Comparison of ENCODE assay signal across 8 mouse cellular contexts in genomic region chr11:19014113-19014440, GRCm38 (mm10). TPM values are rescaled to one million over a fixed set of nuclear protein-coding genes. Genes with fewer than 3 reads are reported as not detected.
DNase-seq lines count a peak whose midpoint lies in the region; ATAC-seq and TF ChIP-seq lines count a peak whose summit lies in the region.

No protein-coding gene starts in this region.

- H3K4me2 ChIP-seq in kidney, postnatal 0 days (ENCODE audit: low read length): peak overlapping the region; percentile 86
- H3K4me2 ChIP-seq in embryonic facial prominence, embryonic 15.5 days (replicated peaks): peak overlapping the region; percentile 81
- H3K4me2 ChIP-seq in intestine, embryonic 14.5 days (ENCODE audit: low read length): peak overlapping the region; percentile 88
- peak overlapping the region; percentile 98 for H3K4me2 ChIP-seq in midbrain, postnatal 0 days (ENCODE audit: low read depth, low read length, poor library complexity, severe bottlenecking)

- ATAC-seq in kidney, postnatal 0 days (replicated peaks; ENCODE audit: low FRiP score, low read depth): no peak
- no peak for ATAC-seq in embryonic facial prominence, embryonic 15.5 days (ENCODE audit: insufficient number of reproducible peaks, low FRiP score, low TSS enrichment, low read depth)
- no peak for ATAC-seq in intestine, embryonic 14.5 days (replicated peaks; ENCODE audit: low FRiP score, low TSS enrichment, low read depth)
- ATAC-seq in midbrain, postnatal 0 days (ENCODE audit: low FRiP score): no peak

- 0 out of 2 replicates have a peak, but pooled peaks cover under 1% of the 10 kb centered on the region for H3K27me3 ChIP-seq in kidney, postnatal 0 days (ENCODE audit: insufficient read depth, low read length)
- peaks cover 23% of the 10 kb centered on the region for H3K27me3 ChIP-seq in embryonic facial prominence, embryonic 15.5 days
- H3K27me3 ChIP-seq in intestine, embryonic 14.5 days (replicated peaks; ENCODE audit: control insufficient read depth, insufficient read depth, low read length): no peaks in the 10 kb centered on the region
- peaks cover 3% of the 10 kb centered on the region; the same call in 1 of the 2 replicates for H3K27me3 ChIP-seq in midbrain, postnatal 0 days (ENCODE audit: insufficient read depth, low read length)

- no peaks in the 10 kb centered on the region for H3K9me3 ChIP-seq in kidney, postnatal 0 days (replicated peaks; ENCODE audit: low read length)
- no peaks in the 10 kb centered on the region for H3K9me3 ChIP-seq in embryonic facial prominence, embryonic 15.5 days (replicated peaks)
- no peaks in the 10 kb centered on the region for H3K9me3 ChIP-seq in intestine, embryonic 14.5 days (ENCODE audit: control insufficient read depth, low read length)
- no peaks in the 10 kb centered on the region for H3K9me3 ChIP-seq in midbrain, postnatal 0 days (ENCODE audit: low read length)

- DNase-seq in kidney, postnatal 0 days (ENCODE audit: low spot score): no peak
- DNase-seq in kidney, postnatal 14 days: no peak
- no peak for DNase-seq in intestine, embryonic 14.5 days (ENCODE audit: low spot score)
- DNase-seq in midbrain, postnatal 0 days (ENCODE audit: low spot score): no peak
- DNase-seq in left cerebral cortex, postnatal 4 days: no peak
- DNase-seq in left cerebral cortex, postnatal 10 days (ENCODE audit: extremely low spot score in 1 of 2, low spot score in 2 of 2): no peak
- no peak for DNase-seq in frontal cortex, postnatal 14 days (ENCODE audit: low spot score in 2 of 2)

- peak overlapping the region; percentile 93 for H3K9ac ChIP-seq in kidney, postnatal 0 days (ENCODE audit: low read depth, low read length)
- H3K9ac ChIP-seq in embryonic facial prominence, embryonic 15.5 days: peak overlapping the region; percentile 53; the same call in 1 of the 2 replicates
- H3K9ac ChIP-seq in intestine, embryonic 14.5 days (ENCODE audit: low read length): peak overlapping the region; percentile 100
- H3K9ac ChIP-seq in midbrain, postnatal 0 days (replicated peaks; ENCODE audit: low read length, poor library complexity, severe bottlenecking): peak overlapping the region; percentile 57; the same call in 1 of the 2 replicates

- WGBS in kidney, postnatal 0 days: 12% methylated on average over 12 of the region's 12 CpGs
- 21% methylated on average over 12 of the region's 12 CpGs for WGBS in embryonic facial prominence, embryonic 15.5 days
- 8% methylated on average over 12 of the region's 12 CpGs for WGBS in intestine, embryonic 14.5 days
- WGBS in midbrain, postnatal 0 days: 25% methylated on average over 12 of the region's 12 CpGs

- intact Hi-C loops in left cerebral cortex, postnatal 4 days (cut with DNase I): no loop called here
- intact Hi-C loops in left cerebral cortex, postnatal 10 days (cut with DNase I): no loop called here

- H3K4me1 ChIP-seq in kidney, postnatal 0 days (replicated peaks; ENCODE audit: insufficient read depth, low read length): no peaks in the 10 kb centered on the region
- peaks cover 23% of the 10 kb centered on the region for H3K4me1 ChIP-seq in embryonic facial prominence, embryonic 15.5 days
- peaks cover 14% of the 10 kb centered on the region for H3K4me1 ChIP-seq in intestine, embryonic 14.5 days (replicated peaks; ENCODE audit: control insufficient read depth, insufficient read depth, low read length)
- H3K4me1 ChIP-seq in midbrain, postnatal 0 days (ENCODE audit: insufficient read depth, low read length): no peaks in the 10 kb centered on the region

- no peak for TF ChIP-seq CTCF in kidney, postnatal 0 days (IDR thresholded peaks at IDR 0.05; ENCODE audit: low read depth)
- TF ChIP-seq CTCF in midbrain, postnatal 0 days (IDR thresholded peaks at IDR 0.05): no peak

- peak overlapping the region; percentile 84 for H3K4me3 ChIP-seq in kidney, postnatal 0 days (replicated peaks; ENCODE audit: low read depth, low read length)
- H3K4me3 ChIP-seq in embryonic facial prominence, embryonic 15.5 days (replicated peaks): peak overlapping the region; percentile 64
- peak overlapping the region; percentile 95 for H3K4me3 ChIP-seq in intestine, embryonic 14.5 days (ENCODE audit: low read depth, low read length)
- H3K4me3 ChIP-seq in midbrain, postnatal 0 days (ENCODE audit: low read depth, low read length): peak overlapping the region; percentile 68

- H3K27ac ChIP-seq in kidney, postnatal 0 days: peak overlapping the region; percentile 97
- H3K27ac ChIP-seq in embryonic facial prominence, embryonic 15.5 days (replicated peaks): no peak overlapping the region
- H3K27ac ChIP-seq in intestine, embryonic 14.5 days (ENCODE audit: low read depth): peak overlapping the region; percentile 100
- no peak overlapping the region for H3K27ac ChIP-seq in midbrain, postnatal 0 days (ENCODE audit: low read depth, low read length)

- 0 out of 2 replicates have a peak, but pooled peaks cover 3% of the 10 kb centered on the region for H3K36me3 ChIP-seq in kidney, postnatal 0 days (ENCODE audit: insufficient read depth, low read length)
- H3K36me3 ChIP-seq in embryonic facial prominence, embryonic 15.5 days: no peaks in the 10 kb centered on the region
- H3K36me3 ChIP-seq in intestine, embryonic 14.5 days (ENCODE audit: control insufficient read depth, insufficient read depth, low read length): peaks cover 62% of the 10 kb centered on the region
- H3K36me3 ChIP-seq in midbrain, postnatal 0 days (ENCODE audit: insufficient read depth, low read length): no peaks in the 10 kb centered on the region

RNA-seq across cellular contexts. Expression of gene Meis1, which starts 4.7 kb away (rescaled TPM):
- 59.0 and 66.7 TPM in 2 replicates for polyA plus RNA-seq in kidney, postnatal 0 days (2015; fragmentation: Nextera tagmentation; extraction: Ambion mirVana)
- 48.3 and 52.1 TPM in 2 replicates for polyA plus RNA-seq in embryonic facial prominence, embryonic 15.5 days (2015; fragmentation: Nextera tagmentation; extraction: Ambion mirVana)
- polyA plus RNA-seq in intestine, embryonic 14.5 days (2014; fragmentation: Nextera tagmentation; extraction: Ambion mirVana): 133 and 151 TPM in 2 replicates
- 28.6 and 40.1 TPM in 2 replicates for total RNA-seq in midbrain, postnatal 0 days (2014; rRNA removed)
- 16.1 and 18.8 TPM in 2 replicates for polyA plus RNA-seq in midbrain, postnatal 0 days (2015; fragmentation: Nextera tagmentation; extraction: Ambion mirVana)
- total RNA-seq in left cerebral cortex, postnatal 4 days (2021): 1 to 10 TPM; 9.1 to 9.7 TPM
- total RNA-seq in left cerebral cortex, postnatal 10 days (2021): 1 to 10 TPM; 4.0 to 6.9 TPM

Comparison
In these comparisons a context has a peak if more than half of its experiments do, and no peak if none do; other contexts are left out.
1. H3K27ac ChIP-seq: peak in kidney, postnatal 0 days (single experiment) and intestine, embryonic 14.5 days (single experiment); none in embryonic facial prominence, embryonic 15.5 days (single experiment) and midbrain, postnatal 0 days (single experiment).
2. Peak in every context shown above with its lines, with median percentiles within 50 percentile points of each other: H3K4me2 ChIP-seq, H3K4me3 ChIP-seq and H3K9ac ChIP-seq.